Mouse (Mus musculus) spleen, postnatal 0 days (tissue): ENCODE data around the gene Zfp677. TPM values are rescaled to one million over a fixed set of nuclear protein-coding genes. Genes with fewer than 3 reads are reported as not detected.

Experiments used
- polyA plus RNA-seq: library from polyadenylated mRNA; unstranded; fragments of >200 nt; fragmentation: Nextera tagmentation; extraction: Ambion mirVana; gene quantifications from 2 replicates; pipeline ENCODE4 v1.2.1, GENCODE M21; 2015

The Zfp677 gene
- 1.3 and 1.7 TPM in 2 replicates for polyA plus RNA-seq

GRCm38 (mm10) chr17:21383391-21384056 is at the start of gene Zfp677:
Zfp677 (plus strand) TSS chr17:21383748.

GRCm38 (mm10) chr17:21422664-21423599 is 39.4 kb downstream of the Zfp677 start, which contains the start of gene Zfp54:
Zfp54 (plus strand) TSS chr17:21423227.

Other genes with a start within 250 kb of the Zfp677 start
- gene Vmn1r234, start 157.7 kb upstream of the Zfp677 start, polyA plus RNA-seq = not detected in 2 replicates
- gene Vmn1r235, start 127.3 kb upstream of the Zfp677 start, polyA plus RNA-seq = not detected in 2 replicates
- gene Vmn1r236, start 100.8 kb upstream of the Zfp677 start, polyA plus RNA-seq = not detected in 2 replicates
- not detected in 2 replicates for gene Vmn1r237, start 71.9 kb upstream of the Zfp677 start, polyA plus RNA-seq
- 3.1 TPM in 2 replicates for gene Zfp54, start 39.5 kb downstream of the Zfp677 start, polyA plus RNA-seq
- 6.7 and 7.2 TPM in 2 replicates for gene Zfp51, start 66.6 kb downstream of the Zfp677 start, polyA plus RNA-seq
- gene Zfp53, start 105.2 kb downstream of the Zfp677 start, polyA plus RNA-seq = 4.5 and 4.9 TPM in 2 replicates
- 2.4 and 3.5 TPM in 2 replicates for gene Zfp52, start 151.8 kb downstream of the Zfp677 start, polyA plus RNA-seq
- gene Zfp948, start 183.3 kb downstream of the Zfp677 start, polyA plus RNA-seq = 6.8 and 7.4 TPM in 2 replicates